Mouse (Mus musculus): Measurements from ENCODE around the gene Akr1b3.
A peak's percentile ranks its signal among the peaks of the same experiment; 100 is the strongest.

Gene Akr1b3

GRCm38 (mm10) chr6:34322121-34322520 is 4.8 kb upstream of the Akr1b3 start:
- DNase-seq = no peak

- DNase-seq = no peak
These were observed 1.4 kb upstream of the Akr1b3 start for GRCm38 (mm10) chr6:34318636-34319035.

- DNase-seq = peak; percentile 18
These were observed 894 bp upstream of the Akr1b3 start for GRCm38 (mm10) chr6:34318172-34318571.

GRCm38 (mm10) chr6:34313921-34314320 is 3.4 kb downstream of the Akr1b3 start:
- DNase-seq = no peak

GRCm38 (mm10) chr6:34313386-34313785 is 3.9 kb downstream of the Akr1b3 start:
- DNase-seq = no peak

- DNase-seq = no peak
These were observed 7.2 kb downstream of the Akr1b3 start for GRCm38 (mm10) chr6:34310023-34310595.

GRCm38 (mm10) chr6:34309526-34309925 is 7.8 kb downstream of the Akr1b3 start:
- no peak for DNase-seq

- DNase-seq = no peak
These were observed 10.5 kb downstream of the Akr1b3 start for GRCm38 (mm10) chr6:34306797-34307196.

GRCm38 (mm10) chr6:34304675-34305241 is 12.5 kb downstream of the Akr1b3 start:
- DNase-seq = no peak

GRCm38 (mm10) chr6:34297055-34297454 is 20.2 kb downstream of the Akr1b3 start:
- no peak for DNase-seq

GRCm38 (mm10) chr6:34295437-34295836 is 21.8 kb downstream of the Akr1b3 start:
- no peak for DNase-seq

GRCm38 (mm10) chr6:34292882-34293487 is 24.3 kb downstream of the Akr1b3 start:
- DNase-seq = peak; percentile 68

GRCm38 (mm10) chr6:34292196-34292881 is 24.9 kb downstream of the Akr1b3 start:
- DNase-seq = no peak

GRCm38 (mm10) chr6:34290681-34291080 is 26.6 kb downstream of the Akr1b3 start:
- DNase-seq = no peak

GRCm38 (mm10) chr6:34290091-34290490 is 27.2 kb downstream of the Akr1b3 start:
- DNase-seq = no peak

GRCm38 (mm10) chr6:34288098-34288497 is 29.2 kb downstream of the Akr1b3 start:
- no peak for DNase-seq

GRCm38 (mm10) chr6:34286841-34287240 is 30.4 kb downstream of the Akr1b3 start:
- DNase-seq = no peak

- no peak for DNase-seq
These were observed 38.9 kb downstream of the Akr1b3 start for GRCm38 (mm10) chr6:34278385-34278784.

GRCm38 (mm10) chr6:34277665-34278064 is 39.6 kb downstream of the Akr1b3 start:
- DNase-seq = no peak

- DNase-seq = no peak
These were observed 42.9 kb downstream of the Akr1b3 start for GRCm38 (mm10) chr6:34274346-34274745.

GRCm38 (mm10) chr6:34273073-34273472 is 44.2 kb downstream of the Akr1b3 start:
- DNase-seq = no peak

- no peak for DNase-seq
These were observed 44.8 kb downstream of the Akr1b3 start for GRCm38 (mm10) chr6:34272462-34272861.

GRCm38 (mm10) chr6:34270717-34271116 is 46.6 kb downstream of the Akr1b3 start:
- no peak for DNase-seq

- DNase-seq = no peak
These were observed 58.7 kb downstream of the Akr1b3 start for GRCm38 (mm10) chr6:34258546-34258945.
